Mouse (Mus musculus) kidney, postnatal 0 days (tissue): ENCODE results near the gene Paqr4. TPM values are rescaled to one million over a fixed set of nuclear protein-coding genes. Genes with fewer than 3 reads are reported as not detected.

Experiments used
- ATAC-seq: fragments of 200-750 bp; cut with Nextera tagmentation; replicated peaks from 2 replicates; pipeline ENCODE4 v1.8.0; 2017; ENCODE audit warnings: low read depth, moderate number of reproducible peaks, moderate TSS enrichment, moderate library complexity; ENCODE audit not compliant: low FRiP score
- DNase-seq: peaks from one replicate; pipeline ENCODE4 v3.0.0-alpha.2; 2016; ENCODE audit warnings: low spot score
- H3K27ac ChIP-seq: fragments of 300-500 bp; sonication (generic); 2 replicates; pipeline ENCODE4 v1.5.1; 2014; ENCODE audit warnings: mild to moderate bottlenecking
- H3K27me3 ChIP-seq: fragments of 300-500 bp; sonication (generic); 2 replicates; pipeline ENCODE4 v1.6.1; 2014; ENCODE audit warnings: low read length, mixed read lengths; ENCODE audit not compliant: insufficient read depth
- H3K36me3 ChIP-seq: fragments of 300-500 bp; sonication (generic); 2 replicates; pipeline ENCODE4 v1.6.1; 2014; ENCODE audit warnings: low read length, mixed read lengths; ENCODE audit not compliant: insufficient read depth
- H3K4me1 ChIP-seq: fragments of 300-500 bp; sonication (generic); replicated peaks from 2 replicates; pipeline ENCODE4 v1.6.1; 2014; ENCODE audit warnings: antibody characterized with exemption, low read length, mixed read lengths; ENCODE audit not compliant: insufficient read depth
- H3K4me2 ChIP-seq: fragments of 300-500 bp; sonication (generic); 2 replicates; pipeline ENCODE4 v1.6.1; 2014; ENCODE audit warnings: mild to moderate bottlenecking, low read length, moderate library complexity, mixed read lengths
- H3K4me3 ChIP-seq: fragments of 300-500 bp; sonication (generic); replicated peaks from 2 replicates; pipeline ENCODE4 v1.5.1; 2014; ENCODE audit warnings: low read depth, low read length
- H3K9ac ChIP-seq: fragments of 300-500 bp; sonication (generic); 2 replicates; pipeline ENCODE4 v1.6.1; 2014; ENCODE audit warnings: low read depth, low read length
- H3K9me3 ChIP-seq: fragments of 300-500 bp; sonication (generic); replicated peaks from 2 replicates; pipeline ENCODE4 v1.6.1; 2016; ENCODE audit warnings: low read length, inconsistent platforms, mixed read lengths
- CTCF ChIP-seq: IDR thresholded peaks from 2 replicates; pipeline ENCODE4 v1.5.1; 2016; ENCODE audit warnings: antibody characterized with exemption, low read depth, mild to moderate bottlenecking, moderate library complexity
- WGBS: fragments of 180-500 bp; shearing (Covaris S2); extraction: QIAGEN DNeasy Blood & Tissue Kit; methylation state at CpG from one replicate; pipeline ENCODE4 v1.1.7; 2014; 5-methylcytosine and 5-hydroxymethylcytosine counted together
- polyA plus RNA-seq: library from polyadenylated mRNA; unstranded; fragments of >200 nt; fragmentation: Nextera tagmentation; extraction: Ambion mirVana; gene quantifications from 2 replicates; pipeline ENCODE4 v1.2.1, GENCODE M21; 2015

Paqr4 gene
- polyA plus RNA-seq, 1 experiment from 2014 or later: 16.0 TPM

- no peak overlapping the region for H3K27ac ChIP-seq
- 88% methylated on average over 8 of the region's 8 CpGs for WGBS
- H3K9ac ChIP-seq: no peak overlapping the region
- TF ChIP-seq CTCF: no peak
- H3K27me3 ChIP-seq: no peaks in the 10 kb centered on the region
- DNase-seq (no peak), ATAC-seq (no peak)
- H3K4me3 ChIP-seq: no peak overlapping the region
- no peaks in the 10 kb centered on the region for H3K4me1 ChIP-seq
- H3K9me3 ChIP-seq: no peaks in the 10 kb centered on the region
- no peak overlapping the region for H3K4me2 ChIP-seq
- H3K36me3 ChIP-seq: peaks cover 45% of the 10 kb centered on the region
Measured at GRCm38 (mm10) chr17:23758801-23759200, 18.1 kb upstream of the Paqr4 start.

- H3K4me1 ChIP-seq: no peaks in the 10 kb centered on the region
- 95% methylated on average over 9 of the region's 9 CpGs for WGBS
- no peaks in the 10 kb centered on the region for H3K9me3 ChIP-seq
- no peak for ATAC-seq
- no peak overlapping the region for H3K9ac ChIP-seq
- no peak overlapping the region for H3K4me2 ChIP-seq
- no peak for DNase-seq
- no peak overlapping the region for H3K27ac ChIP-seq
- peaks cover 49% of the 10 kb centered on the region for H3K36me3 ChIP-seq
- TF ChIP-seq CTCF: no peak
- no peak overlapping the region for H3K4me3 ChIP-seq
- no peaks in the 10 kb centered on the region for H3K27me3 ChIP-seq
Measured at GRCm38 (mm10) chr17:23757581-23757980, 16.9 kb upstream of the Paqr4 start.

- Histone ChIP-seq H3K27me3 (no peaks in the 10 kb centered on the region), H3K36me3 (peaks cover 58% of the 10 kb centered on the region), H3K4me2 (no peak overlapping the region), H3K9me3 (no peaks in the 10 kb centered on the region), H3K4me1 (no peaks in the 10 kb centered on the region), H3K9ac (no peak overlapping the region), H3K27ac (no peak overlapping the region; the same call in 1 of the 2 replicates), H3K4me3 (no peak overlapping the region)
- WGBS: 78% methylated on average over 13 of the region's 13 CpGs
- no peak for ATAC-seq
- TF ChIP-seq CTCF: no peak
- peak; percentile 19 for DNase-seq
Measured at GRCm38 (mm10) chr17:23755689-23756088, 15.0 kb upstream of the Paqr4 start.

GRCm38 (mm10) chr17:23749400-23750191, 8.9 kb upstream of the Paqr4 start:
- no peak for TF ChIP-seq CTCF
- WGBS: 77% methylated on average over 11 of the region's 11 CpGs
- Histone ChIP-seq H3K27ac (peak overlapping the region; percentile 42; the same call in 1 of the 2 replicates), H3K9ac (0 out of 2 replicates have a peak overlapping the region, but pooled peaks have one; percentile 20), H3K27me3 (peaks cover 6% of the 10 kb centered on the region; the same call in 1 of the 2 replicates), H3K4me3 (peak overlapping the region; percentile 26), H3K36me3 (peaks cover 18% of the 10 kb centered on the region; the same call in 1 of the 2 replicates), H3K4me1 (peaks cover 16% of the 10 kb centered on the region), H3K4me2 (peak overlapping the region; percentile 37), H3K9me3 (no peaks in the 10 kb centered on the region)
- DNase-seq (no peak), ATAC-seq (no peak)

- peak overlapping the region; percentile 26 for H3K4me3 ChIP-seq
- H3K9ac ChIP-seq: 0 out of 2 replicates have a peak overlapping the region, but pooled peaks have one; percentile 2
- WGBS: 22% methylated on average over 10 of the region's 10 CpGs
- H3K36me3 ChIP-seq: peaks cover 18% of the 10 kb centered on the region; the same call in 1 of the 2 replicates
- ATAC-seq: no peak; the same call in 1 of the 2 replicates
- peaks cover 16% of the 10 kb centered on the region for H3K4me1 ChIP-seq
- TF ChIP-seq CTCF: peak; percentile 85
- H3K27me3 ChIP-seq: peaks cover 12% of the 10 kb centered on the region; the same call in 1 of the 2 replicates
- H3K9me3 ChIP-seq: no peaks in the 10 kb centered on the region
- peak; percentile 90 for DNase-seq
- H3K27ac ChIP-seq: 0 out of 2 replicates have a peak overlapping the region, but pooled peaks have one; percentile 42
- H3K4me2 ChIP-seq: peak overlapping the region; percentile 37
Measured at GRCm38 (mm10) chr17:23748631-23749391, 8.1 kb upstream of the Paqr4 start.

GRCm38 (mm10) chr17:23748026-23748425, 7.4 kb upstream of the Paqr4 start:
- H3K4me1 ChIP-seq: peaks cover 16% of the 10 kb centered on the region
- 15% methylated on average over 6 of the region's 6 CpGs for WGBS
- TF ChIP-seq CTCF: no peak
- peaks cover 20% of the 10 kb centered on the region for H3K27me3 ChIP-seq
- H3K27ac ChIP-seq: no peak overlapping the region
- H3K9me3 ChIP-seq: no peaks in the 10 kb centered on the region
- H3K36me3 ChIP-seq: peaks cover 10% of the 10 kb centered on the region; the same call in 1 of the 2 replicates
- H3K4me2 ChIP-seq: no peak overlapping the region
- DNase-seq (no peak), ATAC-seq (no peak)
- H3K4me3 ChIP-seq: no peak overlapping the region
- H3K9ac ChIP-seq: no peak overlapping the region
